Mouse (Mus musculus) urinary bladder, postnatal 25 days (tissue): ENCODE measurements around the gene Amotl1.

Source experiments
- DNase-seq: peaks from one replicate; pipeline ENCODE4 v3.0.0; 2022; ENCODE audit warnings: low spot score

Gene Amotl1

GRCm38 (mm10) chr9:14641310-14642067 is 3.4 kb downstream of the Amotl1 start:
- no peak for DNase-seq

- DNase-seq: no peak
Measured at GRCm38 (mm10) chr9:14636244-14636643, 8.6 kb downstream of the Amotl1 start.

- no peak for DNase-seq
Measured at GRCm38 (mm10) chr9:14635551-14635950, 9.3 kb downstream of the Amotl1 start.

- DNase-seq: no peak
Measured at GRCm38 (mm10) chr9:14634155-14634554, 10.7 kb downstream of the Amotl1 start.

- no peak for DNase-seq
Measured at GRCm38 (mm10) chr9:14632365-14633163, 12.3 kb downstream of the Amotl1 start.

- no peak for DNase-seq
Measured at GRCm38 (mm10) chr9:14631729-14632128, 13.1 kb downstream of the Amotl1 start.

GRCm38 (mm10) chr9:14627525-14627924 is 17.3 kb downstream of the Amotl1 start:
- DNase-seq: no peak

- no peak for DNase-seq
Measured at GRCm38 (mm10) chr9:14625961-14626360, 18.9 kb downstream of the Amotl1 start.

- DNase-seq: peak; percentile 56
Measured at GRCm38 (mm10) chr9:14625024-14625423, 19.8 kb downstream of the Amotl1 start.

- no peak for DNase-seq
Measured at GRCm38 (mm10) chr9:14623928-14624327, 20.9 kb downstream of the Amotl1 start.

GRCm38 (mm10) chr9:14623250-14623649 is 21.6 kb downstream of the Amotl1 start:
- DNase-seq: no peak

GRCm38 (mm10) chr9:14622848-14623247 is 22.0 kb downstream of the Amotl1 start:
- no peak for DNase-seq

- DNase-seq: no peak
Measured at GRCm38 (mm10) chr9:14620107-14620506, 24.7 kb downstream of the Amotl1 start.

GRCm38 (mm10) chr9:14614931-14615880 is 29.6 kb downstream of the Amotl1 start:
- peak; percentile 52 for DNase-seq

GRCm38 (mm10) chr9:14614205-14614930 is 30.5 kb downstream of the Amotl1 start:
- peak; percentile 53 for DNase-seq

GRCm38 (mm10) chr9:14613308-14614204 is 31.3 kb downstream of the Amotl1 start:
- no peak for DNase-seq

- DNase-seq: no peak
Measured at GRCm38 (mm10) chr9:14612588-14612987, 32.3 kb downstream of the Amotl1 start.

GRCm38 (mm10) chr9:14608521-14608920 is 36.3 kb downstream of the Amotl1 start:
- DNase-seq: no peak

- no peak for DNase-seq
Measured at GRCm38 (mm10) chr9:14607464-14607863, 37.4 kb downstream of the Amotl1 start.

GRCm38 (mm10) chr9:14605992-14606391 is 38.9 kb downstream of the Amotl1 start:
- DNase-seq: no peak
